Mouse (Mus musculus): Measurements from ENCODE around the gene Cttnbp2.

Gene Cttnbp2

DNA sequence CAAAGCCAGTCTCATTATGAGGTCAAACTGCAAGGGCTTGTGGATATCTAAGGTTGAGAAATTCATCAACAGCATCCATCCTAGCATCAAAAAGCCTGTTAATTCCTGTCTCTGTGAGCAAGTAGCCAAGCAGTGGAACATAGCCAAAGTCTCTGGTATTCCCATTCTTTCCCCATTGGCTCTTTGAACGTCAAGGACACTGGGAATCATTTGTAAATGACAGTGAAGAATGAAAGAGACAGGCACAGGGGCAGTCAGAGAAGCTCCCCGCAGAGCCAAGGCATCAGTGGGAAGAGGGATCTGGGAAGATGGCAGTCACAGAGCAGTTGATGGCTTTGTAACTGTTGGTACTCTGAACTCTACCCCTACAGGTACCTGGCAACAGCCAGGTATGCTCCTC lies 46.9 kb downstream of the Cttnbp2 start:
- DNase-seq (ENCODE audit: low spot score), result no peak

DNA sequence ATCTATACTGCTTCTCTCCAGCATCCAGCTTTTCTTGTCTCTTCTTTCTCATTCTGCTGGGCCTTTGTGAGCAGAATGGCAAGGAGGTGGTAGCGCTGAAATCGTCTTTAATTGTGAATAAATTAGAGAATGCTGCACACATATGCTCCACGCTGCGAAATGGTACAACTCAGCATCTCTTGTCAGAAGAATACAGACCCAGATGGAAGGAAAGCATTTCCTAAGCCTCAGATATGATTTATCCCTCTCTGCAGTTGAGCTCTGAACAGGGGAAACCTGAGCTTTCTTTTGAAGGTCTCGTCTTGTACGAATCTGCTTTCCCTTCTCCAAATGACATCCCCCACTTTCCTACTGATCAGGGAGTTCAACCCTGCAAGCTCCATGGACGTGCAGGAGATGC lies 48.4 kb downstream of the Cttnbp2 start:
- DNase-seq (ENCODE audit: low spot score), result no peak

DNA sequence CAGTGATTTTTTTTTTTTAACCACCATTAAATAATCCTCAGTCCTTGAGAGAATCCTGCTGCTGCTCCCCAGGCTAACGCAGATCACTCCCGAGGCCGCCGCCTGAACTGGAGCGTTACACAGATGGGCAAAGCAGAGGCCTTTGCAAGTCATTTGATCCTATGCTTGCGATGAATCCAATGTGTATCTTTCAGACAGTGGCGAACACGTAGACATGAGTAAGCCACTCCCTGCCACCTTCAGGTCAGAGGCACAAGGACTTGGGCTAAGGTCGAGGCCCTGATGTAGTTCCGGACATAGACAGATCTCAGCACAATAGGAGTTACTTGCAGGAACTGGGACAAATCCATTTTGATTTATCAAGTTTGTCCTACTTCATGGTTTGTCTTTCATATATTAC lies 49.0 kb downstream of the Cttnbp2 start:
- DNase-seq (ENCODE audit: low spot score), result no peak

DNA sequence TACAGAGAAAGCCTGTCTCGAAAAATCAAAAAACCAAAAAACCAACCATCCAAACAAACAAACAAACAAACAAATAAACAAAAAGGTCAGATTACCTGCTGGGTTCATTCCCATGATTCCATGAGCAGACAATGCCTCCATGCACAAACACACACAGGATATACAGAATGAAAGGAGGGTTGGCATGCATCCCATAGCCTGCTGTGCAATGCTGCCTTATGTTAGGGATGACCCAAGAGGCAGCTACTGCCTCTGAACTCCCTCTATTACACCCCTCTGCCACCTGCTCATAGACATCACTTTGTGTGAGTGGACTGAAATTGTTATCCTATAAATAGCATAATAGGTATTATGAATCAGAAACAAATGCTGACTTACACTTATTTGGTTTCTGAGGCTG lies 55.0 kb downstream of the Cttnbp2 start:
- no peak for DNase-seq (ENCODE audit: low spot score)

DNA sequence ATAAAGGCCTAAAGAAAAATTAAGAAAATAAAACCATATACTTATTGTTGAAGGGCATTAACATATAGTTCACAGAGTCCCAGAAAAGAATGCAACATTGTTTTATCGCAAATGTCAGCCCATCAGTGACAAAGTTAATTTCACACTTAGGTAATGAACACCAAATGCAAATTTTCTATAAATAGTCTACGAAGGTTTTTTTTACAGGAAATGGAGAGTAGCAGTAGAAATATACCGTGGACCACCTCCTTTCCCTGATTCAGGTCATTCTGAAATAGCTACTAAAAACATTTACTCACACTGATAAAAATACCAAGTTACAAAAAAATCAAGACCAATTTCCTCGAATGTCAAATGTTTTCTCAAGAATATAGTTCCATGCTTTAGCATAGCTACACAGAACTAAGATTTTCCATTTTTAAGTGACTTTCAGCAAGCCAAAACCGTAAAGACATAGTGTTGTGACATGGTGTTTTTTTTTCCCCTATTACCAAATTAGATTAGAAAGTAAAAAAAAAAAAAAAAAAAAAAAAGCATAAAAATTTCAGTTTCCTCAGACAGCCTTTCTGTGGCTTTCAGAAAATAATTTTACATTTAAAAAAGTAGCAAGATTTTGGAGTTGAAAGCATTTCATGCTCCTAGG lies 64.0 kb downstream of the Cttnbp2 start:
- DNase-seq (ENCODE audit: low spot score), result no peak

DNA sequence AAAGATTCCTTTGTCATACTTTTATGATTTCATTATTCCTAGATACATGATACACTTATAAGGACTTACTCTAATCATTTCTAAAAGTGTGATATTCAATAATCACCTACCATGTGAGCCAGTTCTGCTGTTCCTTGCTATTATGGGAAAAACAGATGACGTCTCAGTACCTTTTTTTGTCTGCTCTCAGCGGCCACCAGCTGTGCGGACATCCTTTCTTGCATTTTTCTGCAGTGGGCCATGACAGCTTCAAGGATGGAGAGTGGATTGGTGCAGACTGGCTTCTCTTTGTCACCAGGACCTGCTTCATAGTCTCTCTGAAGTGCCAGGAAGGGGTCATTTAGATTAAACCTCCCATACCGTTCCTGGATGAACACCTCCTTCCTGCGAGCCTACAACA lies 66.6 kb downstream of the Cttnbp2 start:
- no peak for DNase-seq (ENCODE audit: low spot score)

DNA sequence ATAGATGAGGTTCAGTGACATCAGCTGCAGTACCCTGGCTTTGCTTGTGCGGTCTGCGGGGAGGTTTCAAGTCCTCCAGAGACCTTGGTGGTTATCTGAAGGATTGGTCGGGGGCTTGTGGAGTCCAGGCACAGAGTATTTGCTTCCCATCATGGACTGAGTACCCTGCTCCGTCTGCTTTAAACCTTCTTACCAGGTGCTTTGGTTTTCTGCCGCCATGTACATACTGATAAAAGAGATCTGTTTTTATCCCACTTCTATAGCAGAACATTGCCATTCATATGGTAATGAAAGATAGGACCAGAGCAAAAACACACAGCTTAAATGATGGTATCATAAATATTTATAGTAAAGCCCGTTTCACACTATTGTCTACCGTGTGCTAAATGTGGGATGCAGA lies 67.7 kb downstream of the Cttnbp2 start:
- DNase-seq (ENCODE audit: low spot score), result no peak

DNA sequence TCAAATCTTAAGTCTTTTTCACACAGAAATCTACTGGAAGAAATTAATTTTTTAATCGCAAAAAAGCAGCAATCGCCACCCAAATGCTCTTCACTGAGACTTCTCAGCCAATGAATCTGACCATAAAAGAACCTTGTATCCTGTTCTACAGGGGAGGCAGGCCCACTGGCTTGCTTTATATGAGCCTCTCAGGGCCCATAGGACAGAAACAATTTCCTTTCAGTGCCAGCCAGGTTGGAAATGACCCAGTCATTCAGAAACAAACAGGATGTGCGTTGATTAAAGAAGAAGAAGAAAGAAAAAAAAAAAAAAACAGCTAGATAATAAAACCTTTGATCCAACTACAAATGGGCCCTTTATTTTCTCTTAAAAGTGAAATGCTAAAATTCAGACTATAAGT lies 68.3 kb downstream of the Cttnbp2 start:
- DNase-seq (ENCODE audit: low spot score), result no peak

DNA sequence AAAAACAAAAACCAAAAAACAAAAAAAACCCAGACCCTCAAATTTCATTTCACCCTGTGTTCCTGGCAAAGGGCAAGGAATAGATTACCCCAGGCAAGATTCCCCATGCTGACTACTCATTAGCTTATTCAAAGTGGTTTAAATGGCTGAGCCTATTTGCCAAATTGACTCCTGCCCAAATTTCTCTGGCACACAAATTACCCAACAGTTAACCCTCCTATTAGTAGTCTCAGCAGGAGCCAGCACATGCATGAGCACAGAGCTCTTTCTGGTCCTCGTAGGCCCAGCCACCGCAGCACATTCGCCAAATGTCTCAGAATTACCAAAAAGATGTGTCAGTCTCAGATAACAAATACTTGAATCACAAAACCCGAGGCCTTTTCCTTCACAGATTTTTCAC lies 68.9 kb downstream of the Cttnbp2 start:
- no peak for DNase-seq (ENCODE audit: low spot score)

DNA sequence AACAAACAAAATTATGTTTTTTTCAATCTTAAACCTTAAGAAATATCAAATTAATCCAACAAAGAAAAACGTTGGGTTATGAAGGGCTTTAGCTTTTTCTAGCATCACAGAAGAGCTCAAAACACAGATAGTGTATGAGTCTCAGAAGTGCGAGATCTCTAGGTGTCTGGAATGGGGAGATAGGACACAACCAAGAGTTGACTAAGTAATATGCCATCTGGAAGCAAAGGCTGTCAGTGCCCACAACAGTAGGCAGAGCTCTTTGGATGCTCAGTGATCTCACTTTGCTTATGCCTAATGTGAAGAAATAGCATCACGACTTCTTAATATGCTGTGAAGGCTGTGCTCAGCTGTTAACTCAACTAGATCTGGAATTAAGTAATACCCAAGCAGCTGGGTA lies 72.3 kb downstream of the Cttnbp2 start:
- DNase-seq (ENCODE audit: low spot score), result no peak

DNA sequence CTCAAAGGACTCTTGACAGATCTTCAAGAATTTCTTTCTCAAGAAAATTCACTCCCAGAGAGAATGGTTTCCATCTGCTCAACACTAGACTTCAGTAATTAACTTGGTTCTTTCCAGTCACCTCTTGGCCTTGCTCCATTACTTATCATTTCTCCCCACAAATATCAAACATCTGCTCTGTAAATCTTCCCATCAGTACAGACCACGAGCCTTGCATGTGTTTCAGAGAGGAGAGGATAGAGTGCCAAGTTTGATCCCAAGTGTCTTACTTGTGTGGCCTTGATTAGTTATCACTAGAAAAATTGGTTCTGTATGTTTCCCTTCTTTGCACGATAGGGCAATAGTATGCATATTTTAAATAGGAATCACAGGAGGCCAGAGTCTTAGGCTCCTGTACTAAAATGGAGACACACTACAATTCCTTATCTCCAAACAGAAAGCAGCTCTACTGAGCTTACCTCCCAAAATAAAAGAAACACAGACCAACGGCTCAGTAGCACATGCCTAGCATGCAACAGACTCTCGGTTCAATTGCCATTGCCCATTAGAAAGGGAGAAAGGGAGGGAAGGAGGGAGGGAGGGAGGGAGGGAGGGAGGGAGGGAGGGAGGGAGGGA lies 73.6 kb downstream of the Cttnbp2 start:
- no peak for DNase-seq (ENCODE audit: low spot score)

DNA sequence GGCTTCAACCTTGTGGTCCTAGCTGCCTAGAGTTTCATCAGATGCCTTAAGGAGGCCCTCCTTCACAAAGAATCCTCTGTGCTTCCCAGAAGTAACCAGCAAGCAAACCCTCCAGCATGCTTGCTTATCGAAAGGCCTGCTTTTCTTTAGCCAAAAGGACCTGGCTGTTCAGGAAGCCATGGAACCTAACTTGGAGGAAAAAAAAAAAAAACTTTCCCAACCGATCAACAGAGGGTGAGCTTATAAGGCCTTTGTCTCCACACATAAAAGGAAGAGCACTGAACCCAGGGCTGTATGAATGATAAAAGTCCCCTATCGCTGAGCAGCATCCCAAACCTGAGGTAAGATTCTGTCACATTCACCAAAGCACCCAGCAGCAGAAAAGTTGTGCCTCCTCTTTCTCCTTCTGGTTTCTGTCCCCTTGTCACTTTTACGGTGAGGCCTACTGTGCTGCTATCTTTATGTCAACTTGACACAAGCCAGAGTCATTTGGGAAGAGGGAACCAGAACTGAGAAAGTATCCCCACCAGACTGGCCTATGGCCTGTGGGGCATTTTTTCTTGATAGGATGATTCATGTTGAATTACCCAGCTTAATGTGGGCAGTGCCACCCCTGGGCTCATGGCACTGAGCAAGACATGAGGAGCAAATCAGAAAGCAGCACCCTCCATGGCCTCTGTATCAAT lies 78.4 kb downstream of the Cttnbp2 start:
- DNase-seq (ENCODE audit: low spot score), result no peak

DNA sequence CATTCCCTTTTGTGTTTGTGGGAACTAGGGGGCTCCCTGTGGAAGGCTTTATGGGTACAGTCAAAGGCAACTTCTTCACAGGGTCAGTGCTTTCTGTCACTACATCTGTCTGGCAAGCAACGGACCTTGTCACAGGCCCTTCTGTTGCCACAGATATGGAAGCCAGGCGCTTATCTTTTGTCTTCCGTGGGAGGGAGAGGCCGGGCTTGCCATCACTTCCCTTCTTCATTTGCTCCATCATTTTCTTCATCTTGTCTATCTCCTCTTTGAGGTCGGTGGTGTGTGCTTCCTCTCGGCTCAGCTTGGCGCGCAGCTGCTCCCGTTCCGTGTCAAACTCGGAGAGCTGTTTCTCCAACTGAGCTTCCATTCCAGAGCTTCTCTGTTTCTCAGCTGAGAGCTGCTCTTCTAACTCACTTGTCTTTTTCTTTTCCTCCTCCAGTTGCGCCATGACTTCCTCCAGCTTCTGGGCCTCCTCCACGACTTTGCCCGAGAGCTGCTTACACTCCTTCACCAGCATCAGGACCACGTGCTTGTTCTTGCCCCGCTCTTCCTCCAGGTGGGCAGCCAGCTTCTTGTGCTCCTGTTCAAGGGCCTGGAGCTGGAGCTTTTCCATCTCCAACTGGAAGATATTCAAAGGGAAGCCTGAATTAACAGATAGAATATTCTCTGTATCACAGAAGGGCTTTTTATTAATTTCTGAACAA lies 79.7 kb downstream of the Cttnbp2 start:
- DNase-seq (ENCODE audit: low spot score), result no peak

DNA sequence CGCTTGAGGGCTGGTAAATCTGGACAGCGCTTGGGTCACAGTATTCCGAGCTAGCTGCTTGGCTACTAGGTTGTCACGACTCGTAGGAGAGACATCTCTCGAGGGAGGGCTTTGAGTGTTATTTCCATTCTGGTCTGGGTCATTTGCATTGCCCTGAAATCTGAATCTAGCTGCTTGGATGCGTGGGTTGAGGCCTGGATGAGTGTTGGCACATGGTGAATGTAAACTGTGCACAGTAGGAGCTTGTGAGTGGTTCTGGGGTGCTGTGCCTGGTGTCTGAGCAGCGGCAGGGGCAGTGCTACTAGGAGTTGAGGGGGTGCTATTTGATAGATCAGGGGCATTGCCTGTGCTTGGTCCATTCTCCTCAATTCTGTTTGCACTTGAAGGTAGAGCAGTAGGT lies 80.3 kb downstream of the Cttnbp2 start:
- DNase-seq (ENCODE audit: low spot score), result no peak

DNA sequence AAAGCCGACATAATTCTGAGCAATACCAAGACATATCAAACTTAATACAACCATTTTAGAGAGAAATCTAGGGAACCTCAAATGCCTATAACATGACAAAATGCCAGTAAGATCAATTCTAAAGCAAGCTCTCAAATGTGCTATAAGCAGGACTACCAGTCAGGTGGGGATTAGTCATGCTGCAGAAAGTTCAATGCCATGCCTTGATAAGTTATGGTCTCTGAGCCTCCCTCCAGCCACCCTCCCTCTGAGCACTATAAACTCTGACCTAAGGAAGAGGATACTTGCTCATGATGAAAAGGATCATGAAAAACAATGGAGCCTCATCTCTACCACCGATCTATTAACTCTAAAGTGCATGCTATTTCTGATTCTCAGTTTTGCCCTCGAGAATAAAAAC lies 82.3 kb downstream of the Cttnbp2 start:
- no peak for DNase-seq (ENCODE audit: low spot score)

DNA sequence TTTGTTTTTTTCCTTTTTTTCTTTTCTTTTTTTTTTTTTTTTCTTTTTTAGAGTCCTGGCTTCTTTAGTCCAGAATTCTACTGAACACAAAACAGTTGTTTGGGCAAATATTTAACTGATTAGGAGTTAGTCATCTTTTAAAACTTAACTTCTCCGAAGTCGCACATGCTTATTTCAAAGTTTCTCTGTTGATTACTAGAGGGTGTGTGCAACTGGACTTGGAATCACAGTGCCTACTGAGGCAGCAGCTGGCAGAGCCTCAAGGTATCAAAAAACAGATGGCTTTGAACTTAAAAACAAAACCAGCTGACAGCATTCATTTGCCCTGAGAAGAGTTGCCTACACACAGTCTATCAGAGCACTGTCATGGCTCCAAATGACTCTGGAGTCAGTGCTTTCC lies 82.8 kb downstream of the Cttnbp2 start:
- no peak for DNase-seq (ENCODE audit: low spot score)

DNA sequence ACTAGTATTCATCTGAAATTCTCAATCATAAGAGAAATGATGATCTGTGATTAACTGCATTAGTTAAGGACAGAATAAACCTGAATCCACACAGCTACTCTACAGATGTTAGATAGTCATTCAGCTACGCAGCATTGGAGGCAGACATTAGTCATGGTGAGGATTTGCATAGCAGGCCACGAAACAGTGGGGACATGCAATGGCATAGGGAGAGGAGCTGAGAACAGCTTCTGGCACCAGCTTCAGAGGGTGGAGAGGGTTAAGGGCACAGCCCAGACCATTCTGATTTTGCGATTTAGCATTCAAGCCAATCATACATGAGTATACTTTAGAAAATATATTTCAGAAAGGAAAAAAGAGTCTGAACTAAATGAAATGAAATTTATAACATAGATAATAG lies 84.6 kb downstream of the Cttnbp2 start:
- no peak for DNase-seq (ENCODE audit: low spot score)

DNA sequence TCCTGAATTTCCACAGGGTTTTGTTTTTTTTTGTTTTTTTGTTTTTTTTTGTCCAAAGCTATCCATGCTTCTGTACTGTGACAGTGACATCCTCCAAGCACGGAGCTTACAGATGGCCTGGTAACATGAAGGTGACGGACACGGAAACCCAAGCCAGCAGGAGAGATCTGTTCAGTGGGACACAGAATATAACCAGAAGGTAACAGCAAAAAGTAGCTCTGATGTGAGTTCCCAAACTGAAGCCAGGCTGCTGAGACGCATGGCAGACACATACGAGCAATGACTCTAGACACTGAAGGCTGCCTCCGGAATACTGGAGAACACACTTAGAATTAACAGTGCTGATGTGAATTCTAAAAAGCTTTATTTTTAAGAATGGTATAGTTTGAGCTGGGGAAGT lies 89.8 kb downstream of the Cttnbp2 start:
- no peak for DNase-seq (ENCODE audit: low spot score)

DNA sequence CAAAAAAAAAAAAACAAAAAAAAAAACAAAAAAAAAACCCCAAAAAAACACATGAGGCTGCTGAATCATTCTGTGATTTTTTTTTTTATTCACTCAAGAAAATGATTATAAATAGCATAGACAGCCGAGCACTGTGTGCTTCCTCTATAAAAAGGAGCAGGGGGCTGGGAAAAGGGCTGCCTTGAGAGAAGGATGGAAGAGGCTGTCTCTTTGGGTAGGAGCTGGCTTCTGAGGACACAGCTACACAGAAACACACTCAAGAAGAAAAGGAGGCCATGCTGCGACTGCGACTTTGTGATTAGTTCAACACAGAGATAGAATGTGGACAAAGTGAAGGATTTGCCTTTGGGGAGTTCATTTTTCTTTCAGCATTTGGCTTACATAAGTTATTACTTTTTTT lies 90.3 kb downstream of the Cttnbp2 start:
- no peak for DNase-seq (ENCODE audit: low spot score)

DNA sequence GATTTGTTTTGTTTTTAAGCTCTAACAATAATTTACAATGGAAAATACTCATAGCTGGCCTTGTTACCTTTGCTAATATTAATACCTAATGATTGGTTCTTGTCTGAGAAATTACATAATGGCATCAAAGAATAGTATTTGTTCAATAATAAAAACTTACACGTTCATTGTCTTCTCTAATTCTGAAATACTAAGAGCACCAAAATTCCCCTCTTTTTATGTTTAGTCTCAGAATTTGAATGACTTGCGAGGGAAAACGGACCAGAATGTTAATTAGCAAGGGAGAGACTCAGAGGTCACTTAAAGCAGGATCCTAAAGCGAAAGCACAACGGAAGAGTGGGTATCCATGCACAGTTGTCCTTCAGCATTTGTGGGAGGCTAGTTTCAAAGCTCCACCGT lies 91.5 kb downstream of the Cttnbp2 start:
- DNase-seq (ENCODE audit: low spot score), result no peak

DNA sequence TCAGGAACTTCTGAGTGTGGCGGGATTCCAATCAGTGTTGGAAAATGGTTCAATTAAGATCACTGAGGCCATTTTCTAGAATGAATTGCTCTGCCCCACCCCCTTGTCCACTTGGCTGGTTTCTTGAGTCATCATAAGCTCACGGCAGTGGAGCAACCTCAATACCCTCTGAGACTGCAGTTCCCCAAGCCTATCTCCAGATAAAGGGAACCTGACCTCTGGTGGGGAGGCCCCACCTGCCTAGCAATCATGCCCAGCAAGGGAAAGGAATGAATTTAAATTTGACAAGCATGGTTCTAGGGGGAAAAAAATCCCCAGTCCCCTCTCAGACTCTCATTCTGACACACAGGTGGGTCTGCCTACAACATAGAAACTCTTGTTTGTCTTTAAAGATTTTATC lies 93.1 kb downstream of the Cttnbp2 start:
- no peak for DNase-seq (ENCODE audit: low spot score)

DNA sequence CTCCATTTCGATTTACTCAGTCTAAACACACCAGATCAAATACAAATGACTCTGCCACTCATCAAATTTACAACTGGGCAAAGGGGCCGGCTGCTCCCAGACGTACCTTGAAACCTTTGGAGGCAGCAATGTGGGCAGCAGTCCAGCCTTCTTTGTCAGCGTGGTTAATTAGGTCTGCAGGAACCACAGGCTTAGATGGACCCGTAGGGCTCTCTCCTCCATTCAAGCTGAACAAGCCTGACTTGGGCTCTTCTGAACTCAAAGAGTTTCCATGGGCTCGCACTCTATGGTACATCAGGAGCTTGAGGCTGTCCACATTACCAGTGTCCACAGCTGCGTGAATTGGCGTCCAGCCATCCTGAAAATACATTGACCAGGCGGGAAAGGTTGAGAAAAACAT lies 94.0 kb downstream of the Cttnbp2 start:
- DNase-seq (ENCODE audit: low spot score), result no peak

DNA sequence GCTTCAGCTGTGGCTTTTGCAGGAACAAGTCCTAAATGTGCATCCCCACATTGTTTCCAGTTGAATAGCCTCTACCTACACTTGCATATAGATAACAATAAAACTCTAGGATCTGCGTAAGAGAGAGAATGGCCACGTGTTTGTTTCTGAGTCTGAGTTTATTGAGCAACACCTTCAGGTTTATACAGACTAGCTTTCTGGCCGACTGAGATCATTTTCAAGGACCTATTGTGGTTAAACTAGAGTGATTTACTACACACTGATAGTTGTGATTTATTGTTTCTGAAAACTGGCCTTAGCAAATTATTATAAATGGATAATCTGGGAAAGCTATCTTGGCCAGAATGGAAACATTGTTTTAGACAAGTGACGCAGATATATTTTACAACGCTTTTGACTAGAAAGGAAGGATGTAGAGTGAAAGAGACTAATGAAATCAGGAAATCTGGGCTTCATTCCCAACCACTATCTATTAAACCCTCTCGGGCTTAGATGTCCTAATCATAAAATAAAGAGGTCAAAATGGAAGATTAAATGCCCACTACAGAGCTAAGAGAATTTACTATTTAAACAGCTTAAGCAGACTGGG lies 96.7 kb downstream of the Cttnbp2 start:
- no peak for DNase-seq (ENCODE audit: low spot score)
